Mouse (Mus musculus) brain, embryonic 14.5 days (tissue): ENCODE data around the gene Tm9sf4.

Source experiments
- CTCF ChIP-seq: fragments of 200-500 bp; IDR thresholded peaks from 2 replicates; pipeline ENCODE4 v1.5.1; 2012; ENCODE audit warnings: inconsistent platforms, mild to moderate bottlenecking, moderate library complexity, borderline replicate concordance; ENCODE audit not compliant: insufficient read depth, insufficient read length; ENCODE audit errors: extremely low read depth
- POLR2A ChIP-seq: fragments of 200-500 bp; IDR thresholded peaks from 2 replicates; pipeline ENCODE4 v1.6.1; 2012; ENCODE audit warnings: mild to moderate bottlenecking, inconsistent platforms, borderline replicate concordance; ENCODE audit not compliant: poor library complexity, insufficient read depth, insufficient read length, severe bottlenecking; ENCODE audit errors: extremely low read depth

DNA sequence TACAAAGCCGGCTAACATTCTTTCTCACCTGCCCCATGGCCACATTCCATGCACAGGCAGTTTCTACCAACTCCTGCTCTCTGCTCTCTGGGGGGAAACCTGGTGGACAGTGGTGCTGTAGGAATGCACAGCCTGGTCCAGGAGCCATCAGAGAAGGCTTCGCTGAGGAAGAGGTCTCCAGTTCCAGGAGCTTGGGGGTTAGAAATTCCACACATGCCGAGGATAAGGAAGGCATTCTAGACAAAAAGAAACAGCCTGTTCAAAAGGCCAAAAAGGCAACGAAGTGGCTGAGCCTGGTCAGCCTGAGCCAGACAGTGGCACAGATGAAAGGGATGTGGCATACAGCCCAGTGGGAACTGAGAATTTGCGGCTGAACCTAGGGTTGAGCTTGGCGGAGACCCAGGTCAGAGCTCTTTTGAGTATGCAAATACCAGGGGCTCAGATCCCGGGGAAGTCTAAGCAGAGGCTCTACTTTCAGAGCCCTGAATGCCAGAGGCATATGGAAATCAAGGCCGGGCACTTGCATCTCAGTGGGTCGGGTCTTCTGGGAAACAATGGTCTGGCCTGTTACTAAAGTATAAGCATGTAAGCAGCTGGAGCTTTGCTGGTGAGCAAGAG lies 21.0 kb upstream of the Tm9sf4 start:
- TF ChIP-seq CTCF (no peak), POLR2A (no peak)
